Mouse (Mus musculus) left cerebral cortex, adult 2 months (tissue): ENCODE measurements around the gene Ier5l. TPM values are rescaled to one million over a fixed set of nuclear protein-coding genes. Genes with fewer than 3 reads are reported as not detected.

Source experiments
- DNase-seq, 2 experiments: peaks; one replicate each; pipeline ENCODE4 v3.0.0; 2021 to 2022; ENCODE audit warnings: low spot score in 2 of 2, mixed read lengths in 1 of 2; ENCODE audit errors: extremely low spot score in 1 of 2
- H3K27ac ChIP-seq: fragments of 200-600 bp; 2 replicates; pipeline ENCODE4 v1.8.1; 2022
- H3K4me3 ChIP-seq: fragments of 200-600 bp; 2 replicates; pipeline ENCODE4 v1.8.1; 2022
- CTCF ChIP-seq: fragments of 200-600 bp; IDR thresholded peaks from 2 replicates; pipeline ENCODE4 v1.8.1; 2022; ENCODE audit warnings: antibody characterized with exemption, mild to moderate bottlenecking, moderate library complexity
- intact Hi-C: fragments of 180-260 bp; cut with DNase I; formaldehyde crosslinking; loops from one replicate; pipeline ENCODE4 v1.15.1; 2025
- total RNA-seq, 2 experiments: library from RNA; stranded (reverse); gene quantifications; 2 replicates each; pipeline ENCODE4 v1.2.3; 2021

Gene Ier5l
- total RNA-seq, 2 experiments from 2014 or later = 20.9 to 25.3 TPM

GRCm38 (mm10) chr2:30448371-30448770, 25.6 kb downstream of the Ier5l start:
- intact Hi-C loops = no loop called here
- Histone ChIP-seq H3K27ac (no peak overlapping the region; the same call in 1 of the 2 replicates), H3K4me3 (no peak overlapping the region)
- TF ChIP-seq CTCF = no peak
- no peak for DNase-seq

- intact Hi-C loops = no loop called here
- DNase-seq = no peak
- H3K27ac ChIP-seq = peak overlapping the region; percentile 16; the same call in 1 of the 2 replicates
- TF ChIP-seq CTCF = no peak
- no peak overlapping the region for H3K4me3 ChIP-seq
Measured at GRCm38 (mm10) chr2:30446891-30447826, 26.9 kb downstream of the Ier5l start.

- intact Hi-C loops = no loop called here
- peak overlapping the region; percentile 41; the same call in 1 of the 2 replicates for H3K27ac ChIP-seq
- no peak for TF ChIP-seq CTCF
- DNase-seq = no peak
- H3K4me3 ChIP-seq = no peak overlapping the region
Measured at GRCm38 (mm10) chr2:30445312-30445711, 28.7 kb downstream of the Ier5l start.

- Histone ChIP-seq H3K27ac (no peak overlapping the region; the same call in 1 of the 2 replicates), H3K4me3 (no peak overlapping the region)
- no peak for DNase-seq
- intact Hi-C loops = no loop called here
- TF ChIP-seq CTCF = no peak
Measured at GRCm38 (mm10) chr2:30444450-30444849, 29.6 kb downstream of the Ier5l start.

- TF ChIP-seq CTCF = no peak
- intact Hi-C loops = no loop called here
- H3K27ac ChIP-seq = no peak overlapping the region
- no peak overlapping the region for H3K4me3 ChIP-seq
- DNase-seq = no peak
Measured at GRCm38 (mm10) chr2:30444006-30444405, 30.0 kb downstream of the Ier5l start.

- TF ChIP-seq CTCF = no peak
- Histone ChIP-seq H3K4me3 (no peak overlapping the region), H3K27ac (peak overlapping the region; percentile 95)
- intact Hi-C loops = no loop called here
- DNase-seq = no peak
Measured at GRCm38 (mm10) chr2:30443281-30443680, 30.7 kb downstream of the Ier5l start.

- TF ChIP-seq CTCF = no peak
- intact Hi-C loops = no loop called here
- no peak for DNase-seq
- peak overlapping the region; percentile 39 for H3K4me3 ChIP-seq
- peak overlapping the region; percentile 95 for H3K27ac ChIP-seq
Measured at GRCm38 (mm10) chr2:30442498-30442890, 31.5 kb downstream of the Ier5l start.

- peak overlapping the region; percentile 95 for H3K27ac ChIP-seq
- intact Hi-C loops = loop anchor here (1.0 kb wide), 2 partner anchors 29 to 352 kb away; no protein-coding TSS in a partner anchor
- H3K4me3 ChIP-seq = peak overlapping the region; percentile 39
- DNase-seq = peak; percentile 67 to 73
- no peak for TF ChIP-seq CTCF
Measured at GRCm38 (mm10) chr2:30441518-30442497, 32.2 kb downstream of the Ier5l start.

GRCm38 (mm10) chr2:30440701-30441517, 33.1 kb downstream of the Ier5l start:
- Histone ChIP-seq H3K4me3 (peak overlapping the region; percentile 33; the same call in 1 of the 2 replicates), H3K27ac (peak overlapping the region; percentile 95)
- peak; percentile 43 to 51 for DNase-seq
- intact Hi-C loops = loop anchor here (1.0 kb wide), 2 partner anchors 30 to 353 kb away; no protein-coding TSS in a partner anchor
- TF ChIP-seq CTCF = peak; percentile 85

GRCm38 (mm10) chr2:30440211-30440700, 33.8 kb downstream of the Ier5l start:
- intact Hi-C loops = no loop called here
- H3K4me3 ChIP-seq = no peak overlapping the region
- peak overlapping the region; percentile 95 for H3K27ac ChIP-seq
- TF ChIP-seq CTCF = no peak
- no peak for DNase-seq
